Mouse (Mus musculus) heart, embryonic 13.5 days (tissue): ENCODE data around the gene Adam15. TPM values are rescaled to one million over a fixed set of nuclear protein-coding genes. Genes with fewer than 3 reads are reported as not detected.

Experiments used
- ATAC-seq: fragments of 200-750 bp; cut with Nextera tagmentation; 2 replicates; pipeline ENCODE4 v1.8.0; 2017; ENCODE audit warnings: moderate TSS enrichment; ENCODE audit not compliant: insufficient number of reproducible peaks, low FRiP score, low TSS enrichment; ENCODE audit errors: extremely low read depth
- H3K27ac ChIP-seq: fragments of 300-500 bp; sonication (generic); replicated peaks from 2 replicates; pipeline ENCODE4 v1.5.1; 2015; ENCODE audit warnings: moderate library complexity, mild to moderate bottlenecking, inconsistent platforms
- H3K27me3 ChIP-seq: fragments of 300-500 bp; sonication (generic); replicated peaks from 2 replicates; pipeline ENCODE4 v1.6.1; 2015; ENCODE audit warnings: mild to moderate bottlenecking, inconsistent platforms
- H3K36me3 ChIP-seq: fragments of 300-500 bp; sonication (generic); 2 replicates; pipeline ENCODE4 v1.6.1; 2015; ENCODE audit warnings: mild to moderate bottlenecking, inconsistent platforms
- H3K4me1 ChIP-seq: fragments of 300-500 bp; sonication (generic); 2 replicates; pipeline ENCODE4 v1.6.1; 2015; ENCODE audit warnings: inconsistent platforms
- H3K4me2 ChIP-seq: fragments of 300-500 bp; sonication (generic); 2 replicates; pipeline ENCODE4 v1.6.1; 2015; ENCODE audit warnings: inconsistent platforms, mild to moderate bottlenecking, moderate library complexity
- H3K4me3 ChIP-seq: fragments of 300-500 bp; sonication (generic); 2 replicates; pipeline ENCODE4 v1.5.1; 2015; ENCODE audit warnings: moderate library complexity, mild to moderate bottlenecking, inconsistent platforms
- H3K9ac ChIP-seq: fragments of 300-500 bp; sonication (generic); 2 replicates; pipeline ENCODE4 v1.6.1; 2015; ENCODE audit warnings: inconsistent platforms, mild to moderate bottlenecking, moderate library complexity
- H3K9me3 ChIP-seq: fragments of 300-500 bp; sonication (generic); 2 replicates; pipeline ENCODE4 v1.6.1; 2016; ENCODE audit warnings: inconsistent platforms
- WGBS: fragments of 180-500 bp; shearing (Covaris S2); methylation state at CpG from one replicate; pipeline ENCODE4 v1.1.7; 2015; ENCODE audit warnings: mixed read lengths; 5-methylcytosine and 5-hydroxymethylcytosine counted together
- polyA plus RNA-seq: library from polyadenylated mRNA; unstranded; fragments of >200 nt; fragmentation: Nextera tagmentation; extraction: Ambion mirVana; gene quantifications from 2 replicates; pipeline ENCODE4 v1.2.1, GENCODE M21; 2015

The Adam15 gene
- polyA plus RNA-seq, 1 experiment from 2014 or later = 58.3 TPM

- Histone ChIP-seq H3K9ac (no peak overlapping the region), H3K27ac (no peak overlapping the region), H3K9me3 (no peaks in the 10 kb centered on the region), H3K4me1 (peaks cover 32% of the 10 kb centered on the region), H3K4me3 (no peak overlapping the region), H3K27me3 (no peaks in the 10 kb centered on the region), H3K36me3 (peaks cover 26% of the 10 kb centered on the region), H3K4me2 (no peak overlapping the region)
- no peak for ATAC-seq
- WGBS = 64% methylated on average over 5 of the region's 5 CpGs
Measured at GRCm38 (mm10) chr3:89382950-89383349, 33.2 kb upstream of the Adam15 start.

GRCm38 (mm10) chr3:89382033-89382882, 32.5 kb upstream of the Adam15 start:
- no peak overlapping the region for H3K4me3 ChIP-seq
- no peak for ATAC-seq
- peaks cover 36% of the 10 kb centered on the region for H3K4me1 ChIP-seq
- H3K36me3 ChIP-seq = peaks cover 26% of the 10 kb centered on the region
- no peaks in the 10 kb centered on the region for H3K9me3 ChIP-seq
- no peaks in the 10 kb centered on the region for H3K27me3 ChIP-seq
- no peak overlapping the region for H3K4me2 ChIP-seq
- H3K9ac ChIP-seq = no peak overlapping the region
- H3K27ac ChIP-seq = no peak overlapping the region
- WGBS = 79% methylated on average over 9 of the region's 9 CpGs

DNA sequence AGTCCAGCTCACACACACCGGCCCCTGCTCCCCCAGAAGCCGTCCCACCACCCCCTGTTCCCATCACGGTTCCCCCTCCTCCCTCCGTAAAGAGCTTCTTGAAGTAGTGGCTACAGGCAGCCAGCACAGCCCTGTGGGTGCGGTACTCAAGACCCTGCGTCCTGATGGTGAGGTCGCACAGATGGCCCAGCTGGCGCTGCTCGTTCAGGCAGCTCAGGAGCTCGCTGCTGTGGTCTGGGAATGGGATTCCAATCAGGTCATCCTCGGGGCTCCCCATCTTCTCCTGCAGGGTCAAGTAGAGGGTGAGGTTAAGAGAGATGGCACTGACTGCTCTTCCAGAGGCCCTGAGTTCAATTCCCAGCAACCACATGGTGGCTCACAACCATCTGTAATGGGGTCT, 31.4 kb upstream of the Adam15 start:
- Histone ChIP-seq H3K4me3 (no peak overlapping the region), H3K4me1 (peaks cover 31% of the 10 kb centered on the region), H3K4me2 (no peak overlapping the region), H3K36me3 (peaks cover 26% of the 10 kb centered on the region), H3K27ac (no peak overlapping the region), H3K9me3 (no peaks in the 10 kb centered on the region), H3K9ac (no peak overlapping the region), H3K27me3 (no peaks in the 10 kb centered on the region)
- WGBS = 83% methylated on average over 11 of the region's 11 CpGs
- no peak for ATAC-seq

DNA sequence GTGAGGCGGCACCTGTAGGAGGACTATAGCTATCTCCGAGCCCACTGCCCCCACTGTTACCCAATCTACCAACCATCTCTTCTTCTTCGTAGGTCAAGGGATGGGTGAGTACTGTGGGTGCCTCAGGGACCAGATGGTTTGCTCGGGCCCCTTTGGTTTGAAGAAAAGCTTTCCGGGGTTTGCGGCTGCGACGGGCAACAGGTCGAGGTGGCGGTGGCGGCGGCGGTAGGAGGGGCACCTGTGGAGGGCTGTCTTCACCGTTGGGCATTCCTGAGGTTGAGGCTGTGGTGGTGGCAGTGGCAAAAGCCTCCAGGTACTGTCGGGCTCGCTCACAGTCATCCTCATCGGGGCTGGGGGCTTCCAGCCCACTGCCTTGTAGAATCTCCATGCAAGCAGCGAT, 30.9 kb upstream of the Adam15 start:
- ATAC-seq = no peak
- Histone ChIP-seq H3K9me3 (no peaks in the 10 kb centered on the region), H3K27ac (no peak overlapping the region), H3K27me3 (no peaks in the 10 kb centered on the region), H3K4me1 (peaks cover 31% of the 10 kb centered on the region), H3K4me3 (no peak overlapping the region), H3K4me2 (no peak overlapping the region), H3K36me3 (peaks cover 26% of the 10 kb centered on the region), H3K9ac (no peak overlapping the region)
- WGBS = 89% methylated on average over 18 of the region's 18 CpGs

GRCm38 (mm10) chr3:89380291-89380690, 30.5 kb upstream of the Adam15 start:
- H3K4me1 ChIP-seq = peaks cover 28% of the 10 kb centered on the region
- no peaks in the 10 kb centered on the region for H3K27me3 ChIP-seq
- H3K27ac ChIP-seq = no peak overlapping the region
- peaks cover 26% of the 10 kb centered on the region for H3K36me3 ChIP-seq
- no peak overlapping the region for H3K9ac ChIP-seq
- H3K4me3 ChIP-seq = no peak overlapping the region
- no peaks in the 10 kb centered on the region for H3K9me3 ChIP-seq
- 94% methylated on average over 14 of the region's 14 CpGs for WGBS
- H3K4me2 ChIP-seq = no peak overlapping the region
- no peak for ATAC-seq

DNA sequence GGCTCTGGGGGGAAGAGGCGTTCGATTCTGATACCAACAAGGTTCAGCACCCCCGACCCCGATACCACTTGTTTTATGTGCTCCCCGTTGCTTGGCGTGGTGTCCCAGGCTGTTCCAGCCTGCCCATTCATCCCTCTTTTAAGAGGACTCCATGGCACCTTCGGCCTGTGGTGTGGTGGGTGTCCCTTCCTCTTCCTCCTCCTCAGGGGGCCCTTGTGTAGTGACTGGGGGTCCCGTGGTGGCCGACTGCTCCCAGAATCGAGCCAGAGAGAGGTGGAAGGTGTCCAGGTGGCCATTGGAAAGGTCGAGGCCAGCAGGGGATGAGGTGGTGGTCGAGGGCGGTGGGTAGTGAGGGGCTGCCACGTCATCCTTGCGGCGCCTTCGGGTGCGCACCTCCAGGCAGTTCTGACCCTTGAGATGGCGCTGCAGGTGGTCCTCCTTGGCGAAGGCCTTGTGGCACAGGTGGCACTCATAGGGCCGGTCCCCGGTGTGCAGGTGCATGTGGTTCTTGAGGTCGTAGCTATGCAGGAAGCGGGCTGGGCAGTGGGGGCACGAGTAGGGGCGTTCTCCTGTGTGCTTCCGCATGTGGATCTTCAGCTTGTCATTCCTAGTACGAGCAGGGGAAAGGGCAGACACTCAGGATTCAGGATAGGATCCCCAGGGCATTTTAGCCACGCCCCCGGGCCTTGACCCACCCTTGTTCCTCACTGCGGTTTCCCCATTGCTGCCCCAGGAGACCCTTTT, 29.8 kb upstream of the Adam15 start:
- no peak overlapping the region for H3K27ac ChIP-seq
- peak overlapping the region; percentile 86; the same call in 1 of the 2 replicates for H3K9ac ChIP-seq
- H3K4me1 ChIP-seq = peaks cover 21% of the 10 kb centered on the region
- H3K36me3 ChIP-seq = peaks cover 26% of the 10 kb centered on the region
- no peaks in the 10 kb centered on the region for H3K27me3 ChIP-seq
- WGBS = 87% methylated on average over 31 of the region's 31 CpGs
- no peak overlapping the region for H3K4me3 ChIP-seq
- ATAC-seq = no peak
- H3K4me2 ChIP-seq = peak overlapping the region; percentile 87; the same call in 1 of the 2 replicates
- no peaks in the 10 kb centered on the region for H3K9me3 ChIP-seq

DNA sequence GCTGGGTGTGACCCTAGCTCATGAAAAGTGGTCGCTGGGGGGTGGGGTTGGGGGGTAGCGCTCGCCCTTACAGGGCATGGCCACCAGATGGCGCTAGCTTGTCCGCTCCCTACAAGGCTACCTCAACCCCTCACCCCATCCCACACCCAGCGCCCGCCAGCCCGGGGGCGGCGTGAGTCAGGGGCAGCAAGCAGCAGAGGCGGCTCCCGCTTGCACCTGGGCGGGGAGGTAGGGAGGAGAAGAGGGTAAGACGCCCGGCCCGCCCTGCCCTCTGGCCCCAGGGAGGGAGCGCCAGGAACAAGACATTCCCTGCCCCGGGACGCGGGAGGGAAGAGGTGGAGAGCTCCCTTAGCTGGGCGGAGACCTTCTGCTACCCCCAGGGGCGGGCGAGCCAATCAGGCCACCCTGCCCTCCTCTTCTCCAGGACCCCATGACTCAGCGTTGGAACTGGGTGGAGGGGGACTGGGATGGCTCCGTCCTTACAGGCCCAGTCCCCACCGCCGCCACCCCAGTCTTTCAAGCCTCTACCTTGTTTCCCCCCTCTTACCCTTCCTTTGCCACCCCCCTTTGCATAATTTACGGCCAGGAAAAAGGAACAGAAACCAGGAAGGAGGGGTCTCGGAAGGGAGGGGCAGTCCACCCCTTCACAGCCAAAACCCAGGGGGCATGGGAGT, 28.7 kb upstream of the Adam15 start:
- H3K4me2 ChIP-seq = peak overlapping the region; percentile 87
- H3K27me3 ChIP-seq = no peaks in the 10 kb centered on the region
- peak overlapping the region; percentile 86 for H3K9ac ChIP-seq
- H3K4me3 ChIP-seq = peak overlapping the region; percentile 66
- H3K9me3 ChIP-seq = no peaks in the 10 kb centered on the region
- H3K36me3 ChIP-seq = peaks cover 26% of the 10 kb centered on the region
- H3K27ac ChIP-seq = peak overlapping the region; percentile 54
- H3K4me1 ChIP-seq = peaks cover 20% of the 10 kb centered on the region
- ATAC-seq = peak; percentile 76
- 2% methylated on average over 29 of the region's 29 CpGs for WGBS

- H3K9me3 ChIP-seq = no peaks in the 10 kb centered on the region
- H3K27ac ChIP-seq = no peak overlapping the region
- ATAC-seq = no peak
- peak overlapping the region; percentile 87 for H3K4me2 ChIP-seq
- peaks cover 20% of the 10 kb centered on the region for H3K4me1 ChIP-seq
- H3K9ac ChIP-seq = peak overlapping the region; percentile 86
- H3K36me3 ChIP-seq = peaks cover 26% of the 10 kb centered on the region
- peak overlapping the region; percentile 66; the same call in 1 of the 2 replicates for H3K4me3 ChIP-seq
- no peaks in the 10 kb centered on the region for H3K27me3 ChIP-seq
- WGBS = 68% methylated on average over 4 of the region's 4 CpGs
Measured at GRCm38 (mm10) chr3:89377831-89378230, 28.0 kb upstream of the Adam15 start.

DNA sequence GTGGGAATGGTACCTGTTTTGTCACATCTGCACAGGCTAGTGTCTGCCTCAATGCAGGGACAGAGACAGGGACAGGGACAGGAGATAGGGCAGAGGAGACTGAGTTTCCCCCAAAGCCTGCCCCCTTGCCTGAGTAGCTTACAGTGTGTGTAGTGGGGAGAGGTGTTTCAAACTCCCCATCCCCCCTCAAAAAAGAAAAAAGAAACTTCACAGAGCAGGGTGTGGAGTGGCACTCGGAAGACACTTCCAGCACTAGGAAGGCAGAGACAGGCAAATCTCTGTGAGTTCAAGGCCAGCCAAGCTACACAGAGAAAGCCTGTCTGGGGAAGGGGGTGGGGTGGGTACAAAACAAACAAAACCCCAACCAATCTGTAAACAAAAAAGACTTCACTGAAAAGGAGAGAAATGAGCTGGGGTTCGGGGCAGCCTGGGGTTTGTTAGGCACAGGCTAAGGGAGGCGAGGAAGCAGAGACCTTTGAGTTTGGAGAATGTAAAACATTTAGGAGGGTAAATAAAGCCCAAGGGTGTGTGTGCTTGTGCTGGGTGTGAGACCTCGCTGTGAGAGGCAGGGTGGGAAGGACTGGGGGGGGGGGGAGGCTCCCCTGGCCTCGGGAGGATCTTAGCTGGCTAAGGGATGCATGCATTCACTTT, 23.9 kb upstream of the Adam15 start:
- Histone ChIP-seq H3K27me3 (no peaks in the 10 kb centered on the region), H3K27ac (no peak overlapping the region), H3K9ac (no peak overlapping the region), H3K36me3 (no peaks in the 10 kb centered on the region), H3K4me2 (no peak overlapping the region), H3K4me1 (peaks cover 16% of the 10 kb centered on the region), H3K9me3 (no peaks in the 10 kb centered on the region), H3K4me3 (no peak overlapping the region)
- 39% methylated on average over 5 of the region's 5 CpGs for WGBS
- no peak for ATAC-seq

DNA sequence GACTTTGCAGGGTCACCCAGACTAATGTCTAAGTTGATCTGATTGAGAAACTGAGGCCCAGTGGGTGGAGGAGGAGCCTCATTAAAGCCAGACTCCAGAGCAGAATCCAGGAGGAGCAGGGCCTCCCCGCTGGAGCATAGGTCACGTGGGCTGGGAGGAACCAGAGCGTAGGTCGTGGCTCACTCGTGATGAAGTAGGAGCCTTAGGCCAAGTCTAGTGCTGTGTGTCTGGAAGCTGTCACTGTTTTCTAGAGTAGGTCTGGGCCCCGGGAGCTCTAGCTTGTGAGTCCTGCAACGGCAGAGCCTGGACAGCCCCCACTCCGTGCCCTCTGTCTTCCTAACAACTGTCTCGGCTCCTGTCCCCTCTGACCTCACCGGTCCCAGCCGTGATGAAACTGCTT, 17.5 kb upstream of the Adam15 start:
- WGBS = 43% methylated on average over 11 of the region's 11 CpGs
- H3K27ac ChIP-seq = no peak overlapping the region
- peaks cover 15% of the 10 kb centered on the region for H3K27me3 ChIP-seq
- H3K4me3 ChIP-seq = no peak overlapping the region
- no peak overlapping the region for H3K9ac ChIP-seq
- H3K36me3 ChIP-seq = no peaks in the 10 kb centered on the region
- H3K9me3 ChIP-seq = no peaks in the 10 kb centered on the region
- peaks cover 6% of the 10 kb centered on the region; the same call in 1 of the 2 replicates for H3K4me1 ChIP-seq
- H3K4me2 ChIP-seq = no peak overlapping the region
- ATAC-seq = no peak
